Mouse (Mus musculus) mouse trophoblast stem cell (cell line): ENCODE measurements around the gene Notch3.
"Not testable (repeated sequence)": the region's sequence is repeated elsewhere in the genome, so short reads cannot be mapped to it uniquely, and the experiment has no call there.

ENCODE experiments used
- in situ Hi-C, 2 experiments: fragments of 300-500 bp; cut with MseI, MboI; formaldehyde crosslinking; loops; 2 replicates in 1 of 2; 3 replicates in 1 of 2; pipeline ENCODE4 v1.15.1; 2025

The Notch3 gene

DNA sequence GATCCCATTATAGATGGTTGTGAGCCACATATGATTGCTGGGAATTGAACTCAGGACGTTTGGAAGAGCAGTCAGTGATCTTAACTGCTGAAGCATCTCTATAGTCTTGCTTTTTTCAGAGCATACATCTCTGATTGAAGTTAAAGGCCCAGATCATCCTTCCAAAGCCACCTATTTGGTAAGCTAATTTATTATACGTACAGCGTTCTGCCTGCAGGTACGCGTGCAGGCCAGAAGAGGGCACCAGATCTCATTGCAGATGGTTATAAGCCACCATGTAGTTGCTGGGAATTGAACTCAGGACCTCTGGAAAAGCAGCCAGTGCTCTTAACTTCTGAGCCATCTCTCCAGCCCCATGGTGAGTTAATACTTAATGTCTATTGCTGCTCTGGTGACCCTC lies 73.8 kb downstream of the Notch3 start:
- in situ Hi-C loops, result no loop called here

DNA sequence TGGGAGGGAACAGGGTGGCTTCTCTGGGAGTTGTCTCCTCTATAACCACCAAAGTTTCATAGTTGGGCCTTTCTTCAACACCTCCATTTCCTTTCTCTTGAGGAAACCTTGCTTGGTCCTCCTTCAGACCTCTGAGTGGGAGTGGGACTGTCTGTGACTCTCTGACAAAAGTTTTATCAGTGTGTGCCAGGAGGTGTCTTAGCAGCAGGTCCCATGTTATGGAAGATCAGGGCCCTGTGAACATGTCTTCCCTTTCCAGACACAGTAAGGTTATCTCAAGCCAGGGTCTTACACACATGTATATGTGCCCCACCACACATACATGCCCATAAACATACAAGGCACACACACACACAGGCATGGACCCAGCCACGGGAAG lies 74.4 kb downstream of the Notch3 start:
- in situ Hi-C loops, result no loop called here

DNA sequence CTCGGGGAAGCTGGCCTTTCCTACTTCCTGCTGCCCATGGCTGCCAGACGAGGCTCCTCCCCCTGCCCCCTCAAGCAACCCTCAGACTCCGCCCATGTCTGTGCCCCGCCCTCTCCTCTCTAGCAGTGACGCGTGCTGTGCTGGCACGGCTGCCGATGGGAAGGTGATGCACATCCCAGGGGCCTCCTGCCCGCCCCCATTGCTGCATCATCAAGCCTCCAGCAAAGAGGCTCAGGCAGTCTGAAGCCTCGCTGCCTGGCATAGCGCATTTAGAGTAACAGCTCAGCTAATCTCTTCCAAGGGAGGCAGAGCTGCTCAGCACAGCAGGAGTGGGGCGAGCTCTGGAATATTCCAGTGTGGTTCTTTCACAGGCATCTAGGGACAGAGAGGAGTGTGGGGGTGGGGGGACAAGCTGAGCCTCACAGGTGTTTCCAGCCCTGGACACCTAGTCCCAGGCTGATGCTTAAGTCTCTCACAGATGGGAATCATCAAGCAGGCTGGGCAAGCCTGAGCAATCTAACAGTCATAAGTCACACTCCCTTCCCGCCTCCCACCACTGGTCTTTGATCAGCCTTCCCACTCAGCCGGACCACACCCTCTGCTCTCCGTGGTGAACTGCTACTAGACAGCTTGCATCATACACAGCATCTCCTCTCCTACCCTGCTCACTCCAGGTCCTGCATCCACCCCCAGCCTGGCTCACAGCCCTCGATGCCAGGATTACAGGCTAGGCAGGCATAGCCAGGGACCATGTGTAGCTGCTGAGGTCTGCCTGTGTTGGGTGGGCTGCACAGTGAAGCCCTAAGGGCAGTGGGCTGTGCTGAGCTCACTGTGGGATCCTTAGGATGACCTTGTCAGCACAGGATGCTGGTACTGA lies 75.0 kb downstream of the Notch3 start:
- in situ Hi-C loops, result not testable (repeated sequence)

DNA sequence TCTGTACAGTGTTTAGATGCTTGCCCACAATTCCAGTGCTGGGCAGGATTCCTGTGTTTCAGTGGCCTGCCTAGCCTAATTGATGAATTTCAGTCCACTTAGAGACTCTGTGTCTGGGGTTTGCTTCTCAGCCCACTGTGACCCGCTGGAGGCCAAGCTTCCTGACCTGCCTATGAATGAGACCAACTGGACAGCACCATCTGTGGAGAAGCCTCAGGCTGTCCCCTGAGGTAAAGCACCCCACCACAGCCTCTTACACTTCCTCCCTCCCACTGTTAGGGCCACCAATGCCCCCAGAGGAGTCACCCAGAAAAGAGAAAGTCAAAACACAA lies 75.7 kb downstream of the Notch3 start:
- in situ Hi-C loops, result no loop called here

DNA sequence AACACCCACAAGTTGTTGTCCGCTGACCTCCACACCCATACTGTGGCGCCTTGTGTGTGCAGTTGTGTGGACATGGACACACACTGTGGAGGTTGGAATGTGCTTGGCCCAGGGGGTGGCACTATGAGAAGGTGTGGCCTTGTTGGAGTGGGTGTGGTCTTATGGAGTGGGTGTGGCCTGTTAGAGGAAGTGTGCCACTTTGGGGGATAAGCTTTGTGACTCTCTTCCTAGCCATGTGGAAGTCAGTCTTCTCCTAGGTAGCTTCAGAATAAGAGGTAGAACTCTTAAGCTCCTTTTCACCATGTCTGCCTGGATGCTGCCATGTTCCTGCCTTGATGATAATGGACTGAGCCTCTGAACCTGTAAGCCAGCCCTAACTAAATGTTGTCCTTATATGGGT lies 79.6 kb downstream of the Notch3 start:
- in situ Hi-C loops, result no loop called here

DNA sequence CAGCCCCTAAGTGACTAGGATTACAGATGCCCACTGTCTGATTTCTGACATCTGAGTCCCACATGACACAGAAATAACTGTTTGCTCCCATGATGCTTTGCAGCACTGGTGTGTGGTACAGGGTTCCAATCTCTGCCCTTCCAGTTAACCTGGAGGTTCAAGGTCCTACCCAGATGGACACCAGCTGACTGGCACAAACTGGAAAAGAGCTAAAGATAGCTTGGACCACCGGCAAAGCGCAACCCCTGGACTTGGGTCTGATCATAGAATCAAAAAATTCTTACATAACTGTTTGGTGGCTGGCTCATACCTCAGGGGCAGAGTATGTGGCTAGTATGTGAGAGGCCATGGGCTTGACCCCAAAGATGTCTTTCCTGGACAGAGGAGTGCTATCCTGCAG lies 83.3 kb downstream of the Notch3 start:
- in situ Hi-C loops, result no loop called here

DNA sequence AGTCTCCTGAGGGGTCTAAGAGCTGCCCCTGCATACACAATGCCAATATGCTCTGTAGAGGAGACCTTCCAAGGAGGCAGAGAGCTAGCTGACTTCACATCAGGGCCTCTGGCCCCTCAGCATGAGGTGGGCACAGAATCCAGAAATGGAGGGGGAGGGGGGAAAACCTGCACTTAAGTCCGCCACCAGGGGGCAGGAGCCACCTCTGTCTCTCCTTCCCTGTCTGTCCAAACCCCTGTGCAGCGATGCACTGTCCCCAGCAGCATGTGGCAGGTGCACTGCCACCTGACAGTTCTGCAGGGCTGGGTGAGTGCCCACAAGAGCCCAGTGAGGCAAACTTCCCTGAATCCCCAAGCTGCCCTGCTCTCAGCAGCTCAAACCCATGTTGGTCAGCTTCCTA lies 91.5 kb downstream of the Notch3 start:
- in situ Hi-C loops, result no loop called here

DNA sequence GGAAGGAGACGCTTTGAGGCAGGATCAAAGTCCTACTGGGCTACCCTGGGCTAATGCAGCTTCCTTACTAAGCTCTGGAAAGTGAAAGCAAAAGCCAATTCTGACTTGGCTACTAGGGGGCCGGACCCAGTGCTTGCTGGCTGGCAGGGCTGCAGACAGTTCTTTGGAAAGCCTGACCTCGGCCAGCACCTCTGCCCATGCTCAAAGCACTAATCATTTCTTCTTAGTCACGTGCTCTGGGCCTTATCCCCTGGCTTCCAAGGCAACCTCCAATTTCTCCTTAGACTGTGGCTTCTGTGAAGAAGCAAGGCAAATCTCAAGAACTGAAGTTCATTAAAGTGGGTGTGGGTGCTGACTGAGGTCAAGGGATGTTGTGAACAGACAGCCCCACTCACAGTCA lies 92.0 kb downstream of the Notch3 start:
- in situ Hi-C loops, result loop anchor here in 1 of 2 experiments (5.0 kb wide), 1 partner anchor 42 kb away; no protein-coding TSS in a partner anchor

DNA sequence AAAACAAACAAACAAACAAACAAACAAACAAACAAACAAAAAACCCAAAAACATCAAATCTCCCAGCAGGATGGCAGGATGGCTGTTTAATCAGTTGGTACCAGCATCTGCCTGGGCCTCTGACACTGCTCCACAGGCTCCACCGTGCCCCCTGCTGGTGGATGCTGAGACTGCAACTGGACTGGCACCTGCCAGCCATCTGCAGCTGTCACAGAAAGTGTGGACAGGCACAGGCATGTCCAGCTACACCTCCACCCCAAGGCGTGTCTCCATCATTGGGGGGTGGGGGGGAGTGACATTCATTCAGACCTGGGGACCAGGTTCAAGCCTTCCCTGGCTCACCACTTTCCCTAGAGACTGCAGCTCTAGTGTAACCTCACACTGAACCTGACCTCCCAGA lies 93.3 kb downstream of the Notch3 start:
- in situ Hi-C loops, result loop anchor here in 1 of 2 experiments (5.0 kb wide), 1 partner anchor 41 kb away; no protein-coding TSS in a partner anchor
